Mouse (Mus musculus) heart, adult 2 months (tissue): Measurements from ENCODE around the gene Phf19. TPM values are rescaled to one million over a fixed set of nuclear protein-coding genes. Genes with fewer than 3 reads are reported as not detected.

Experiments
- DNase-seq, 2 experiments: peaks; one replicate each; pipeline ENCODE4 v3.0.0; 2021
- H3K27ac ChIP-seq: fragments of 200-600 bp; 2 replicates; pipeline ENCODE4 v1.8.1; 2022
- H3K27me3 ChIP-seq: fragments of 200-500 bp; 2 replicates; pipeline ENCODE4 v1.6.1; 2012; ENCODE audit warnings: mild to moderate bottlenecking, low read length, inconsistent platforms, mixed read lengths; ENCODE audit not compliant: control insufficient read depth, insufficient read depth
- H3K36me3 ChIP-seq: fragments of 200-500 bp; 2 replicates; pipeline ENCODE4 v1.6.1; 2012; ENCODE audit warnings: low read length, inconsistent platforms; ENCODE audit not compliant: control insufficient read depth, insufficient read depth
- H3K4me1 ChIP-seq: fragments of 200-500 bp; 2 replicates; pipeline ENCODE4 v1.6.1; 2011; ENCODE audit warnings: low read length; ENCODE audit not compliant: control insufficient read depth, insufficient read depth
- H3K4me3 ChIP-seq: fragments of 200-600 bp; 2 replicates; pipeline ENCODE4 v1.8.1; 2022
- H3K79me2 ChIP-seq: fragments of 200-500 bp; replicated peaks from 2 replicates; pipeline ENCODE4 v1.6.1; 2012; ENCODE audit warnings: mild to moderate bottlenecking, inconsistent platforms, low read length, moderate library complexity, mixed read lengths; ENCODE audit not compliant: control insufficient read depth, insufficient read depth
- H3K9ac ChIP-seq: fragments of 200-500 bp; 2 replicates; pipeline ENCODE4 v1.6.1; 2012; ENCODE audit warnings: low read depth, mild to moderate bottlenecking, control low read depth, inconsistent platforms, low read length, mixed read lengths
- CTCF ChIP-seq: fragments of 200-600 bp; IDR thresholded peaks from 2 replicates; pipeline ENCODE4 v1.8.1; 2022; ENCODE audit warnings: antibody characterized with exemption, mild to moderate bottlenecking, moderate library complexity
- EP300 ChIP-seq: fragments of 200-500 bp; IDR thresholded peaks from 2 replicates; pipeline ENCODE4 v1.6.1; 2011; ENCODE audit warnings: low read depth, low read length, control low read depth; ENCODE audit not compliant: insufficient read depth
- POLR2A ChIP-seq: fragments of 200-500 bp; IDR thresholded peaks from 2 replicates; pipeline ENCODE4 v1.6.1; 2011; ENCODE audit warnings: mild to moderate bottlenecking, low read depth, low read length, control low read depth; ENCODE audit not compliant: insufficient read depth
- whole genome bisulfite sequencing: fragments of 180-500 bp; shearing (Covaris S2); methylation state at CpG from one replicate; pipeline ENCODE4 v1.1.7; 2018; 5-methylcytosine and 5-hydroxymethylcytosine counted together
- intact Hi-C: fragments of 180-260 bp; cut with DNase I; formaldehyde crosslinking; loops from one replicate; pipeline ENCODE4 v1.15.1; 2025
- polyA plus RNA-seq: library from polyadenylated mRNA; depleted of rRNA; stranded (reverse); fragments of >200 nt; gene quantifications from 2 replicates; pipeline ENCODE4 v1.2.3, GENCODE M21; 2012
- total RNA-seq, 2 experiments: library from RNA; stranded (reverse); gene quantifications; 2 replicates each; pipeline ENCODE4 v1.2.3; 2021

Gene Phf19
- total and polyA plus RNA-seq, 3 experiments: 0.76 to 1.1 (median 0.80) TPM

DNA sequence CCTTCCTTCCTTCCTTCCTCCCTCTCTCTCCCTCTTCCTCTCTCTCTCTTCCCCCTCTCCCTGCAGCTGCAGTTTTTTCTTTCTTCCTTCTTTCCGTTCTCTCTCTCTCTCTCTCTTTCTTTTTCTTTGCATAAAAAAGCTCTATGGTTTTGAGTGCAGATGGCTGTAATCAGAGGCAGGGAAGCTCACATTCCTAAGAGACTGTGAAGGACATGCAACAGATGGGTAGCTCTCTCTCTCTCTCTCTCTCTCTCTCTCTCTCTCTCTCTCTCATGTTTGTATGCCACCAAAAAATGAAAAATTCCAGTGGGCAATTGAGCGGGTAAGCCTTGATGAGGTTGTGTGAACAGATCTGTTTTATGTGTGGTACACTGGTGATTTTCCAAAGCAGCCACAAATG lies 29.6 kb downstream of the Phf19 start:
- H3K4me1 ChIP-seq: no peaks in the 10 kb centered on the region
- no peak for DNase-seq
- H3K27me3 ChIP-seq: no peaks in the 10 kb centered on the region
- H3K36me3 ChIP-seq: no peaks in the 10 kb centered on the region
- 56% methylated on average over 2 of the region's 2 CpGs for WGBS
- TF ChIP-seq EP300 (no peak), POLR2A (no peak)
- no peaks in the 10 kb centered on the region for H3K79me2 ChIP-seq
- no peak overlapping the region for H3K9ac ChIP-seq
- no peak overlapping the region for H3K27ac ChIP-seq
- intact Hi-C loops: no loop called here
- H3K4me3 ChIP-seq: no peak overlapping the region

- no peak overlapping the region for H3K27ac ChIP-seq
- no peaks in the 10 kb centered on the region for H3K27me3 ChIP-seq
- H3K4me3 ChIP-seq: no peak overlapping the region
- H3K9ac ChIP-seq: no peak overlapping the region
- H3K4me1 ChIP-seq: no peaks in the 10 kb centered on the region
- WGBS: 47% methylated on average over 5 of the region's 5 CpGs
- TF ChIP-seq POLR2A (no peak), EP300 (no peak), CTCF (no peak)
- DNase-seq: no peak
- intact Hi-C loops: no loop called here
- H3K79me2 ChIP-seq: no peaks in the 10 kb centered on the region
- H3K36me3 ChIP-seq: no peaks in the 10 kb centered on the region
Measured at GRCm38 (mm10) chr2:34883190-34883589, 30.6 kb downstream of the Phf19 start.

- no peak for DNase-seq
- Histone ChIP-seq H3K36me3 (no peaks in the 10 kb centered on the region), H3K79me2 (no peaks in the 10 kb centered on the region), H3K4me3 (no peak overlapping the region), H3K27me3 (no peaks in the 10 kb centered on the region), H3K9ac (no peak overlapping the region), H3K27ac (no peak overlapping the region), H3K4me1 (no peaks in the 10 kb centered on the region)
- TF ChIP-seq EP300 (no peak), POLR2A (no peak), CTCF (no peak)
- intact Hi-C loops: no loop called here
- 80% methylated on average over 2 of the region's 2 CpGs for WGBS
Measured at GRCm38 (mm10) chr2:34882757-34883156, 31.1 kb downstream of the Phf19 start.

DNA sequence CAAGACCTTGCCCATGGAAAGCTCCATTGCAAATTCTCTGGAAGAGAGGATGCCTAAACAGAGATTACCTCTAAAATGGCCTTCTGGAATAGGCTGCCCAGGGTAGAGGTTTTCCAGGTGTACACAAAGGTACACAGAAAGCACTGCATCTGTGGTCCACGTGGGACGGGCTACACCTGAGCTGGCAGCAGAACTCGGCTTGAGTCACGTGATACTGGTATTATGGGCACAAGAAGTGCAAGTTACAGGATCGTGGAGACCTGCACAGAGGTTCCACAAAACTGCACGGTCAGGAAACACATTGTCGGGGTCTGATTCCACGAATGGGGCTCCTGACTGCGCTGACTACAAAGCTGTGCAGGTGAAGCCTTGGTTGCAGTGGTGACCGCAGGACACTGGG lies 33.8 kb downstream of the Phf19 start:
- Histone ChIP-seq H3K27me3 (no peaks in the 10 kb centered on the region), H3K9ac (no peak overlapping the region), H3K27ac (no peak overlapping the region), H3K79me2 (no peaks in the 10 kb centered on the region), H3K4me1 (no peaks in the 10 kb centered on the region), H3K4me3 (no peak overlapping the region), H3K36me3 (no peaks in the 10 kb centered on the region)
- intact Hi-C loops: no loop called here
- DNase-seq: no peak
- no peak for TF ChIP-seq CTCF
- TF ChIP-seq EP300: no peak
- no peak for TF ChIP-seq POLR2A
- WGBS: 78% methylated on average over 10 of the region's 10 CpGs

- H3K9ac ChIP-seq: peak within 1 kb of the TSS; percentile 52
- no peak for DNase-seq
- intact Hi-C loops: loop anchor here (5.0 kb wide), 2 partner anchors 68 to 97 kb away; no protein-coding TSS in a partner anchor
- no peak within 1 kb of the TSS; the same call in 1 of the 2 replicates for H3K27ac ChIP-seq
- peaks cover 2% of the 10 kb centered on the region for H3K4me1 ChIP-seq
- TF ChIP-seq EP300 (no peak), POLR2A (no peak), CTCF (no peak)
- peaks cover 4% of the 10 kb centered on the region; the same call in 1 of the 2 replicates for H3K36me3 ChIP-seq
- 0 out of 2 replicates have a peak, but pooled peaks cover 2% of the 10 kb centered on the region for H3K27me3 ChIP-seq
- 17% methylated on average over 8 of the region's 8 CpGs for WGBS
- H3K79me2 ChIP-seq: no peaks in the 10 kb centered on the region
- peak within 1 kb of the TSS; percentile 32; the same call in 1 of the 2 replicates for H3K4me3 ChIP-seq
Measured at GRCm38 (mm10) chr2:34874816-34875345, 38.9 kb downstream of the Phf19 start, which contains the start of gene Psmd5. Psmd5 (minus strand) TSS chr2:34874968.

- H3K79me2 ChIP-seq: no peaks in the 10 kb centered on the region
- H3K9ac ChIP-seq: peak within 1 kb of the TSS; percentile 52
- no peak within 1 kb of the TSS; the same call in 1 of the 2 replicates for H3K27ac ChIP-seq
- 0 out of 2 replicates have a peak, but pooled peaks cover 2% of the 10 kb centered on the region for H3K27me3 ChIP-seq
- intact Hi-C loops: loop anchor here (5.0 kb wide), 2 partner anchors 67 to 98 kb away; no protein-coding TSS in a partner anchor
- peaks cover 9% of the 10 kb centered on the region; the same call in 1 of the 2 replicates for H3K36me3 ChIP-seq
- peaks cover 5% of the 10 kb centered on the region for H3K4me1 ChIP-seq
- no peak for TF ChIP-seq POLR2A
- no peak for TF ChIP-seq CTCF
- TF ChIP-seq EP300: no peak
- WGBS: 7% methylated on average over 14 of the region's 14 CpGs
- no peak for DNase-seq
- peak within 1 kb of the TSS; percentile 32; the same call in 1 of the 2 replicates for H3K4me3 ChIP-seq
Measured at GRCm38 (mm10) chr2:34874271-34874670, 39.6 kb downstream of the Phf19 start, which contains the start of gene Cutal. Cutal (plus strand) TSS chr2:34874396.
